Mouse (Mus musculus) adrenal gland, postnatal 10 days (tissue): ENCODE measurements around the gene Tvp23a. TPM values are rescaled to one million over a fixed set of nuclear protein-coding genes. Genes with fewer than 3 reads are reported as not detected.

ENCODE experiments used
- DNase-seq: peaks from one replicate; pipeline ENCODE4 v3.0.0; 2021; ENCODE audit warnings: mixed read lengths
- long read RNA-seq, 2 experiments: library from polyadenylated mRNA; stranded (forward); transcript quantifications; one replicate each; pipeline ENCODE4 v2.0.0; 2021
- total RNA-seq, 2 experiments: library from RNA; stranded (reverse); gene quantifications; 2 replicates each; pipeline ENCODE4 v1.2.3; 2021

Gene Tvp23a
- total RNA-seq, result 1 to 10 TPM; 2.6 to 3.2 TPM
- long read RNA-seq, experiment 1, partial matches to known transcripts, result 0 of 3 reads
- long read RNA-seq, experiment 1, other reads (novel, unspliced or antisense), result 1 of 3 reads
- long read RNA-seq, experiment 2, partial matches to known transcripts, result 0 of 1 reads
- long read RNA-seq, experiment 2, other reads (novel, unspliced or antisense), result 1 of 1 reads

DNA sequence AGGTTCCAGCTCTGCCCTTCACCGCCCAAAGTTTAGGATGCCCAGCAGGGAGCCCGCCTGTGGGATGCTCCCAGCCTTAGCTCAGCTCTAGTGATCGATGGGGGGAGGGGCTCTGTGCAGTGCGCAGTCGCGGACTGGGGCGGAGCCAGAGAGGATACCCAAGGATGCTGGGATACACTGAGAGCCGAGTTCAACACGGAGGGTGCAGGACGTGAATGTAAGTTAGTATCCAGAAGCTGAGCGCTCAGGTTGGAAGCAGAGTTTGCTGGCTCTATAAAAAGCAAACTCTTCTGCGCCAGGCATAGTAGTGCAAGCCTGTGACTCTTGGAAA is at the start of gene Tvp23a:
Gene Tvp23a, minus strand, starts transcription at position 99 of the 331 bp plus-strand sequence.
- peak; percentile 65 for DNase-seq

DNA sequence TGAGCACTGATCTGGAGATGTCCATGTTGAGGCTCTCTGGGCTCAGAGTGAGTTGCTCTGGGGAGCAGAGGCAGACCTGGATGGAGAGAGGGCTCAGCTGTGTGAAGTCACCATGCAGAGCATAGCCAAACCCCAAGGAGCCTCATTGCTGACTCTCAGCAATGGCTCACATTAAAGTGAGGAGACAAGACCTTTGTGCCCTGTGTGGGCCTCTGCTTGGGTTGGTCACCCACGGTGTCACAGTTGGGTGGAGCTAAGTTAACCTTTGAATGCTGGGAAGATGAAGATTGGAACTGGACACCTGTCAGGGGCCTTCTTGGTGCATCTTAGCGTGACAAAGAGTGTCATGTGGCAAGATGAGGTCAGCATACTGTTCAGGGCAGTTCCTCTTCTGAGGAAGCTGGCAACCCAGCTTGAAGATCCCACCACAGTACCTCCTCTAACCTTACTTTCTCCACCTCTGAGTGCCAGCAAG is 48.7 kb upstream of the Tvp23a start:
- no peak for DNase-seq

DNA sequence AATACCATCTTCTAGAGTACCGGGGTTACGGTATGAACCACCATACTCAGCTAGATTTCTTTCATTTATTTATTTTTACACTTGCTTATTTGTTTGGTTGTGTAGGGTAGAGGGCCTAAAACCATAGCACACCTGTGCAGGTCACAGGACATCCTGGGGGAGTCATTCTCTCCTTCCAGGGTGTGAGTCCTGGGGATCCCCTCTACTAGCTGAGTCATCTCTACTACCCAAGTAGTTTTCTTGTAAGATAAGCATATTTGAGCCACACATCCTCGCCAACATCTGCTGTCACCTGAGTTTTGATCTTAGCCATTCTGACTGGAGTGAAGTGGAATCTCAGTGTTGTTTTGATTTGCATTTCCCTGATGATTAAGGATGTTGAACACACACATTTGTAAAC is 45.4 kb upstream of the Tvp23a start:
- no peak for DNase-seq

DNA sequence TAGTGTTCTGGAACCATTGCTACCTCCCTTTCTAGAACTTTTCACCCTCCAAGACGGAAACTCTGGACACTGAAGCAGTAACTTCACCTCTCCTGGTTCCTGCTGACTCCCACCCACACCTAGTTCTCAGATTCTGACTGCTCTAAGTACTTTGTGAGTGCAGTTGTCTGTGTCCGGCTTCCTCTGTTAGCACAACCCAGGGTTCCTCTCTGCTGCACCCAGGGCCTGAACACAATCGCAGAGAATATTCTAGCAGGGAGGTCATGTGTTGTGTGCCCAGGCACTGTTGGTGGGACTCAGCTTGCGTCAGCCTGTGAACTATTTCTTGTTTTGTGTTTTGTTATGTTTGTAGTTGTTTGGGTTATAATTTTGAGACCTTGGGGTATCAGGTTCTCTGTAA is 44.6 kb upstream of the Tvp23a start:
- no peak for DNase-seq

DNA sequence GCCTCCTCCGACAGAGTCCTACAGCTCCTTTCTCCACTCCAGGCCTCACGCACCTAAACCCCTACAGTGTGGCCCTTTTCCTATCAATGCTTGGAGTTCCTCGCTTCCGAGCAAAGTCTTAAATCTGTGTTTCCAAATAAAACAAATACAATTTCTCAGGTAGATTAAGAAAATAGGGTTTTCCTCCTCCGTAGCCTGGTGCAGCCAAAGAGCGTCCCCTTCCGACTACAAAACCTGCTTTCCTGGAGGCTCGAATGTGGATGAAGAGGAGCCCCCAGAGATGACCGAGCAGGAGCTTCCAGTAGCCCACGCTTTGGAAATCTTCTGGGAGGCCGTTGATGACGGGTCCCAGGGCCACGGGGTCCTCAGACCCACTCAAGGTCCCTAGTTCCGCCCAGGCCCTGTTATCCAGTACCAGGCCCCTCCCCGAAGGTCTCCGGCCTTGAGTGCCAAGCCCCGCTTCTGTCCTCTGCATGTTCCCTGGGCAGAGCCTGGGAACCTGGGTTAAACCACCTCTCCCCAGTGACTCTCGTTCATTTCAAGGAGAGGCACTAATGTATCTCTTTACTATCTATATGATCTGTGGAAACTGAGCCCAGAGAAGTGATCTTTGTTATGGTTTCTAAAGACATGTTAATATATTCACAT is 43.5 kb upstream of the Tvp23a start:
- DNase-seq, result no peak

DNA sequence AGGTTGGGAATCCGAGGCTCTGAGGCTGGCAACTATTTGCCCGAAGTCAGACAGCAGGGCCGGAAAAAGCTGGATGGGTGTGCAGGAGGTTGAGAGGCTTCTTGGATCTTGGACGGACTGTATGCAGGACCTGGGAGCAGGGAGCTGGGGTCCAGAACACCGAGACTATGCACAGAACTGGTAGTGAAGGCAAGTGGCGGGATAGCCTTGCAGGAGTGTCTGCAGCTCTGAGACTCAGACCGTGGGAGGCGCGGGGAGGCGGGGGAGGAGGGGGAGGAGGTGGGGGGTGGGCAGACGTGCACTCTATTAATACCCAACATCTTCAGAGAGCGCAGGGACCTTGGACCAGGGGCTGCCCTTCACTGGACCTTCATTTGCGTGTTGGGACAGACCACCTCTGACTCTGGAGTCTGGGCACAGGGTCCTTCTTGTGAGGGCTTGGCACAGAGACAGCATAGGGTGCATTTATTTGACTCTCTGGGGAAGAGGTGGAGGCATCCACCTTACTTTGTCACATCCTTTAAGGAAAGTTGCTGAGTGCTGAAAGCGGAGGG is 42.8 kb upstream of the Tvp23a start:
- no peak for DNase-seq

DNA sequence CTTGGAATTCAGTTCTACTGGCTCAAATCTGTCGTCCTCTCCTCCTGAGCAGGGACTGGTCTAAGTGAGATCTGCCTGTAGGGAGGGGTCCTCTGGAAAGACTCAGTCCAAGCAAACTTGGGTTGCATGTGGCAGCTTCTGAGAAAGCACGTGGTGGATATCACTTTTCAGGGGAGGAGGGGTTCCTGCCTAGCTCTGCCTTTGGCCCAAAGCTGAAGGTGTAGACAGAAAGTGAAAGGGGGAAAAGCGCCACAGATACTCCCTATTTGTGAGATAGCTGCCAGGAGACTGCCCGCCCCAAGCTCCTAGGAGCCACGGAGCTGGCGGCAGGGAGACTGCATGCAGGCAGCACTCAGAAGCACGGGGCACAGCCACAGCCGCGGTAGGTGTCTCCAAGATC is 42.3 kb upstream of the Tvp23a start:
- no peak for DNase-seq

DNA sequence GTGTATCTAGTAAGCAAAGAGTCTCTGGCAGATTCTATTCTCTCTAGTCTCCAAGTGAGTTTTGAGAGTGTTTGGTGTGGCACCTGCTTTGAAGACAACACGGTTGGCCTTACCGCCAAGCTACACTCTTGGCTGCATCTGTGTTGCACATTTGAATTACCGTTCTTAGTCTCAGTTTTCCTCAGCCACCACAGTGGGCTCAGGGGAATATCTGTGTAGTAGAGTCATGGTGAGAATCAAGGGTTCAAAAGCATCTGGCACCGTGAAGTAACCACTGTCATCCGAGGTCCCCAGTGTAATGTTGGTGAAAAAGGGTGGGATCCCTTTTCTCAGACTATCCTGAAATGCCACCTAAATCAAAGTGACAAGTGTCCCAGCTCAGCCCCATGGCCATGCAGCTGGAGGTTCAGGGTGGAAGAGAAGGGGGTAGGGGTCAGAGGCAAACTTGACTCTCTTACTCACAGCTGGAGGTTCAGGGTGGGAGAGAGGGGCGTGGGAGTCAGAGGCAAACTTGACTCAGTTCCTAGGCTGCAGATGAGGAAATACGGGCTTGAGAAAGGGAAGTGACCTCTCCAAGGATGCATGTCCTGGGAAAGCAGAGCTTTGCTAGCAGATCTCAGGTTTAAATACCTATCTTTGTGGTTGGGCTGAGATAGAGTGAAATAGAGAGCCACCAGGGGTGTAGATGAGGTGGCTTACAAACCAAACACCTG is 41.8 kb upstream of the Tvp23a start:
- DNase-seq, result no peak

DNA sequence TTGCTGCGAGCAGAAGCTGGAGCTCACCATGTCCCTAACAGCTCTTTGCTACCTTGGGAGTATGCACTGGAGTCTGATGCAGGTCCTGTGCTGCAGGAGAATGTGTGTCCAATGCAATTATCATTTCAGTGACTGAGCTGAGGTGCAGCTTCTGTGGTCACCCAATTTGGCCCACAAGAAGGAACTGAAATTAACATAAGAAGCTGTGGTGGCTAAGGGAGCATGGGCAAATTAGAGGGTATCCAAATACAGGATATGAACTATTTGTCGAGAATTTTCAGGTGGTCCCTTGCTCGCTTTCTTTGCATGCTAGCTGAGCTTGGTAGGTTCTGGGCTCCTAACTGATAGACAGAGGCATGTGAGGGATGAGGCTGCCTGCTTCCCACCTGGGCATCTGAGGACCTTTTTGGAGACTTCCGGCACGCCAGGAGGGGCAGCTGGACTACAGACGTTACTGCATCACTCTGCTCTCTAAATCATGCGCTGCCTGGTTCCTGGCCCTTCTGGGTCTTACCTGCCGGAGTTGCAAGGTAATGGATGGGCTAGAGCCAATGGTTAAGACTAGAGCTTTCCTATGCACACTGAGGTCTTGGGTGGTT is 40.8 kb upstream of the Tvp23a start:
- no peak for DNase-seq

DNA sequence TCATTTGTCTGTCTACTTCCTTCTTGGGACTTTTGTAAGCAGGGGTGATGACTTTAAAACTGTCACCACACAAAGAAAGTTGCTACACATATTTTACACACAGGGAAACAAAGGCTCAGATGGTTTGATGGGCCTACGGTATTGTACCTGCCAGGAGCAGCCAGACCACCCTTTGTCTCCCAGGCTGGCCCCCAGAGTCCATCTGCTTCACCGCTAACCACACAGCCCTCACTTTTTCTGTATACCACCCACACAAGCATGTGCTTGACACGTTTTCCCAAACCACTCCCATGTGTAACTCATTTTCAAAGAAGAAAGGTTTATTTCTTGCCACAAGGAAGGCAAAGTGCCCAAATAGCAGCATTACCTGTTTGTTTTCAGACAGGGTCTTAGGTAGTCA is 39.8 kb upstream of the Tvp23a start:
- no peak for DNase-seq

DNA sequence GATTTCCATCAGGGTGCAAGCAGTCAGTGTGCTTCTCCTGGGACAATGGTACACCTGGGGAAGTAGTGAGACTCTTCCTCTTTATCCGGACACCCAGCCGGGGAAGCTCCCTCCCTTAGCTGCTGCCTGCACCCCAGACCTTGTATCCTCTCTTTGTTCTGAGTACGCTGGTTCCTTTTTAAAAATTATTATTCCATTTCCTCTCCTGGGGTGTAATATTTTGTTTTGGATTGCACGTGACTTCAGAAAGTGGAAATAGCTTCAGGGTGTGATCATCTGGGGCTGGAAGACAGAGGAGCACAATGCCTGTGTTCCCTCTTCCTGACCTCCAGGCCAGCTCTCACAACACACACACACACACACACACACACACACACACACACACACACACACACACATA is 35.2 kb upstream of the Tvp23a start:
- no peak for DNase-seq

DNA sequence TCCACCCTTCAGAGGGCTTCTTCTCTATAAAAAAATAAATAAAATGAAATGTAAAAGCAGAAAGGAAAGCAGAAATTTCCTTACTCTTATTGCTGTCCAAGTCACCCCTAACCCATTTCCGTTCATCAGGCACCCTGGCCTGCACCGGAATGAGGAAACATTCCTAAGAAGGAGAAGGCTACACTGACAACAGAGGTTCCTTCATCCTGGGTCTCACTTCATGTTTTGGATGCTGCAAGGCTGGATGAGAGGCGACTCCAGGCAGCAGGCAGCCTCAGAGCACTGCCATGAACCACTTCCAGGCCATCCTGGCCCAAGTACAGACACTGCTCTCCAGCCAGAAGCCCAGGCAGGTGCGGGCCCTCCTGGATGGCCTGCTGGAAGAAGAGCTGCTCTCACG is 32.7 kb upstream of the Tvp23a start, which contains the start of gene Ciita:
Gene Ciita, plus strand, starts transcription at position 203 of the 400 bp plus-strand sequence.
- no peak for DNase-seq

DNA sequence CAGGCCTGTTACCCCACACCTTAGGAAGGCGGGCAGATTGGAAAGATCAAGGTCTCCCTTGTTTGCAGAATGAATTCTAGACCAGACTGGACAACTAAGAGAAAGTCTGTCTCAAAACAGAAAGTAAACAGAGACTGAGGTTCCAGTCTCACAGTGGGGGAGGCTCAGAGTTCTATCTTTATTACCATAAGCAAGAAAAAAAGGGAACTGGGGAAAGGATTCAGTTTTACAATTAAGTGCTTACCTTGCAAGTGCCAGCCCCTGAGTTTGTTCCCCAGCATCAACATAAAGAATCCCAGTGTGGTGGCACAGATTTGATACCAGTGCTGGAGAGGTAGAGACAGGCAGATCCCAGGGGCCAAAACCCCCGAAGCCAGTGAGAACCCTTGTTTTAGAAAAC is 28.8 kb upstream of the Tvp23a start:
- no peak for DNase-seq

DNA sequence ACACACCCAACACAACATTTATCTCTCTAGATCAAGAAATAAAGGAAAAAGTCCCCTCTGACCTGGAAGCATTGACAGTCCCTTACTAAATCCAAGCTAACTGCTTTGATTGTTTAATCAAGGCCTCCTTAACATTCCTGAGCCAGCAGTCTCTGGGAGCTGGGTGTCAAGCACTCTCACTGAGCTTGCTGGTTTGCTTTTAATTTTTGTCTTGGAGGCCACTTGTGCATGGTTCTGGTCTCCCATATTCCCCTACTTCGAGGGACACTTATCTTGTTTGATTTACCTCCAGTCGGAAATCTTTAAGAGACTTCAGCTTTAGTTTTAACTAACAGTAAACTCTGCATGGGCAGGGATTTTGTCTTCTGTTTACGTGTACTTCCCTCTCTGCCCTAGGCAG is 27.8 kb upstream of the Tvp23a start:
- DNase-seq, result no peak

DNA sequence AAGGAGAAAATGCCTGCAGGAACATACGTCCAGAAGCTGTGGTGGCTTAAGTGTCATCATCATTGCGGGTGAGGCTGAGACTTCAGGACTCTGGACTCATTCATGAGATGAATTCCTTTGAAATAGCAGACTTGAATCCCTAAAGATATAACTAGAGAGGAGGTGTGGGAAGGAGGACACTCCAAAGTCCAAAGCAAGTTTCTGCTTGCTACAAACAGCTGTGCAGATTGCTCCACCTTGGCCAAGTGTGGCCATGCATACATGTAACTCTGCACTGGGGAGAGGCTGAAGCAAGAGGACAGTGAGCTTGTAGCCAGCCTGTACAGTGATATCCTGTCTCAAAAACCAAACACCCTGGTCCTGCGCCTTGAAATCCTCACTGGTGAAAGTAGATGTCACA is 24.8 kb upstream of the Tvp23a start:
- no peak for DNase-seq

DNA sequence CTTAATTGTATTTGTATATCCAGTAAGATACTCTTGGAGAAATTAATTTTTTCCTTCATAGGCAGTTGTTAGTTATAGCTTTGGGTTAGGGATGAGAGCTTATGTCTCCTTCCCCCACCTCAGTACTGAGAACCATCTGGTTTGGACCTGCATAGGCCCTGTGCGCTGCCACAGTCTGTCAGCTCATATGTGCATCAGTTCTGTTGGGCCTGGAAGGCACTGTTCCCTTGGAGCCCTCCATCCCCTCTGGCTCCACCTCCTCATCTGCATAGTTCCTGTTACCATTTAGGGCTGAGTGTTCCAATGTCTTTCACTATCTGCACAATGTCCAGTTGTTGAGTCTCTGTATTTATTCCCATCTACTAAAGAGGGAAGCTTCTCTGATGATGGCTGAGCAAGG is 21.0 kb upstream of the Tvp23a start:
- DNase-seq, result no peak

DNA sequence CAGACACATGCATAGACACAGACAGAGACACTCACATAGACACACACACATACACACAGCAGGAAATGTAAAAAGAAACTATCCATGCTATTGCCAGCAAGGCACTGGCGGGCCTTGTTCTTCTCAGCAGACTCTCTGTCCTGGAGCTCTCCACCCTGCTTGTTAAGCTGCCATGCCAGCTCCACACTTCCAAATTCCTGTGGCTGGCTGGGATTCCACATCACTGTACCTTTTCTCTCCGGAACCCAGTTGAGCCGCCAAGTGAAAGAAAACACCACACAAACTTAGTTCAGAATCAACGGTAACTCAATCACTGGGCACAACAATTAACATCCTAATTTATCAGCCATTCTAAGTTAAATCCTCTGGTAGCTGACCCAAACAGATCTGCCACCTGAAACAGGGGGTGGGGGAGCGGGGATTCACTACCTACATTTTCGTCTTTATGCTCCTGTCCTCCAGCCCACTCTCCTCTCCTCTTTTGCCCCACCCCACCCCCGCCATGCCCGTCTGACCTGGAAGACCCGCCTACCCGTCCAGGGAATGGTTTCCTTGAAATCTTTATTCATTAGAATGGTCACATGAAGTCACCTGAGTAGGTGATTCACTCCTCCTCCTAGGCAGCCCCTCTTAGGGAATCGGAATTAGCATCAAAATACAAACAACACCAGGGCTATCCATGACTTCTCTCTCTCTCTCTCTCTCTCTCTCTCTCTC is 20.4 kb upstream of the Tvp23a start:
- DNase-seq, result no peak

DNA sequence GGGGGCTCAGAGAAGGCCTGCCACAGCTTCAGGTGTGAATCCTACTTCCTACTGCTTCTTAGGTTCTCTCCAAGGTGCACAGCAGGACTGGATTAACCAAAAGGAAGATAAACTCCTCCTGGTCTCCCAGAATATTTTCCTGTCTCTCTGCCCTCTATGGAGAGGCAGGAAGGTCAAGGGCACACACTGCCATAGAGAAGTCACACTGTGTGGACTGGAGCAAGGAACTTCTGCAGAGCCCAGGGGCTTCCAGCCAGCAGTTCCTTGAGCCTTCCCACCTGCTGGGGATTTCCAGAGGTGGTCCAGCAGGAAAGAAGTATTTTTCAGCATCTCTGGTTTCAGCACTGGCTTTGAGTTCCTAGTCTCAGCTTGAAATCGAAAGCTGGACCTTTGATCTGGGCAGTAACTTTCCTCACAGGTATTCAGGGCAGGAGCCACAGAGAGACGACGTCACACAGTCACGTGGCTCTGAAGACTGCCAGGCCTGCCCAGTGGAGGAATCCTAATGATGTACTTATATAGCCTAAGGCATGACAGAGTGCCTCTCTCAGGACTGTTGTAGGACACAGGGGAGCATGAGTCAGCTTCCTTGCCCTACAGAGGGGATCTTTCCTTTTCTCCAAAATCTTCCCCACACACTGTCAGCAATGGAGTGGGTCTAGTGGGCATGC is 18.0 kb upstream of the Tvp23a start:
- DNase-seq, result no peak

DNA sequence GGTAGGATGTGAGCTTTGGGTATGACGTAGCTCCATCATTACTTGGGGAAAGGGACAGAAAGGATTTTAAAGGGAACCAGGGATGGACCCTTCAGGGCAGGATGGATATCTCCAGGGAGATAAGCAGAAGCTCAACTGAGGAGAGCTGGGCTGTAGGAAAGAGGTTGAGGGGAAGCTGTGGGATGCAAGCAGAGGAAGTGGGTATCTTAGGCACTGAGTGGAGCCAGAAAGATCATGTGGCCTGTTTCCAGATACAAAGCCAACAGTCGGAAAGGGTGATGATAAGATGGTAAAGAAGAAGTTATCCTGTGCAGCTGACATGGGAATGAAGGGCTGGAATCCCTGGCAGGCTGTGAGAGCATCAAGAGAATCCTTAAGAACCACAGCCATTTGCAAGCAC is 14.0 kb upstream of the Tvp23a start:
- no peak for DNase-seq

DNA sequence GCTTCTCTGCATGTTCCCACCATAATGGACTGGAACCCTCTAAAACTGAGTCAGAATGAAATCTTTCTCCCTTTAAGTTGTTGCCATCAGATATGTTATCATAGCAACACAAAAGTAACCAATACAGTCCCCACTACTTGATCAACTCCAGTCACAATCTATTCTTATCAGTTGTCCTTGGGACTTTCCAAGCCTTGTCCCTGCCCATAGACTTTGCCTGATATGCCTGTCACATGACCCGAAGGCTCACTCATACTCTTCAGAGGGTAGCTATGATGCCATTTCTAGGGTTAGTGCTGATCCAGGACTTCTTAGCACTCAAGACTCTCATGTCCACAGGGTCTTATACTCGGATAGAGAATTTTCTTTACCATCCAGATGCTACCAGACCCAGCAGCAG is 13.0 kb upstream of the Tvp23a start:
- no peak for DNase-seq

DNA sequence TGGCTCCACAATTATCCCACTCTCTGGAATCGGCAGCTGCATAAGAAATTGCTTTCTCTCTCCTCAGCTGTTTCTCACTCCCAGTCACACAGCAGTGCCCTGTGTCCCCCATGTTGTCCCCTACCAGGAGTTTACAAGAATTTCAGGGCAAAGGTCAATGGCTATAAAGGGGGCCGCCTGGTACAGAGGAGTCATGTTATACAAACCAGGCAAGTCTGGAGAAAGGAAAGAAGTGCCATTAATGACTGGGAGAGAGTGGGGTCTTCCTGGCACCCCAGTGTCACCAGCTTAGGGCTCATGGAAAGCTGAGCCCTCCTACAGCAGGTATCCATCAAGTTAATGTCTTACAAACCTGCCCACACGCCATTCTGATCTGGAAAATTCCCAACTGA is 7.4 kb upstream of the Tvp23a start:
- DNase-seq, result no peak
